Mouse (Mus musculus) CD4-positive, CD25-positive, alpha-beta regulatory T cell, adult 2 months (primary cell): ENCODE data around the gene Gm4307.
"Not testable (repeated sequence)": the region's sequence is repeated elsewhere in the genome, so short reads cannot be mapped to it uniquely, and the experiment has no call there.

ENCODE experiments used
- DNase-seq: peaks from one replicate; pipeline ENCODE4 v3.0.0-alpha.2; 2012; ENCODE audit warnings: low read depth, low spot score

Gene Gm4307

GRCm38 (mm10) chr10:100361038-100361437 is at the start of gene Gm4307:
Gene Gm4307 (plus strand): TSS chr10:100361338.
- DNase-seq = not testable (repeated sequence)

DNA sequence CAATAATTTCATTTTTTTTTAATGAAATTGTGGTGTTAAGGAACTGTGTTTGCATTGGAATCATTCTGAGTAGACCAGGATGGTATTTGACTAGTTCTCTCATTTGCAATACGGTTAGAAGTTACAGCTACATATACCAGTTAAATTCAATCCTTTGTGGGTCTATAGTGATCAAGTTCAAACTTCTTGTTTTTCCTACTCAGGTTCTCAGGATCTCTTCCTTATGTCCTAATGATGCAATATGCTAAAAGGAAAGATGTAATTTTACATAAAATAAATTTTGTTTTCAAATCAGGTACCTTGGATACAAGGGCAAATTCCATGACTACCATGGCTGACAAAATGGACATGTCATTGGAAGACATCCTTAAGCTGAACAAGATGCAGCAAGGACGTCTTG is 25.8 kb upstream of the Gm4307 start, which contains the start of gene Gm4301:
Gene Gm4301 (plus strand): TSS at position 301 of the 400 bp plus-strand sequence.
- not testable (repeated sequence) for DNase-seq

DNA sequence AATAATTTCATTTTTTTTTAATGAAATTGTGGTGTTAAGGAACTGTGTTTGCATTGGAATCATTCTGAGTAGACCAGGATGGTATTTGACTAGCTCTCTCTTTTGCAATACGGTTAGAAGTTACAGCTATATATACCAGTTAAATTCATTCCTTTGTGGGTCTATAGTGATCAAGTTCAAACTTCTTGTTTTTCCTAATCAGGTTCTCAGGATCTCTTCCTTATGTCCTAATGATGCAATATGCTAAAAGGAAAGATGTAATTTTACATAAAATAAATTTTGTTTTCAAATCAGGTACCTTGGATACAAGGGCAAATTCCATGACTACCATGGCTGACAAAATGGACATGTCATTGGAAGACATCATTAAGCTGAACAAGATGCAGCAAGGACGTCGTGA is 20.6 kb upstream of the Gm4307 start, which contains the start of gene Gm4302:
Gene Gm4302 (plus strand): TSS at position 301 of the 400 bp plus-strand sequence.
- DNase-seq = not testable (repeated sequence)

DNA sequence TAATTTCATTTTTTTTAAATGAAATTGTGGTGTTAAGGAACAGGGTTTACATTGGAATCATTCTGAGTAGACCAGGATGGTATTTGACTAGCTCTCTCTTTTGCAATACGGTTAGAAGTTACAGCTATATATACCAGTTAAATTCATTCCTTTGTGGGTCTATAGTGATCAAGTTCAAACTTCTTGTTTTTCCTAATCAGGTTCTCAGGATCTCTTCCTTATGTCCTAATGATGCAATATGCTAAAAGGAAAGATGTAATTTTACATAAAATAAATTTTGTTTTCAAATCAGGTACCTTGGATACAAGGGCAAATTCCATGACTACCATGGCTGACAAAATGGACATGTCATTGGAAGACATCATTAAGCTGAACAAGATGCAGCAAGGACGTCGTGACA is 15.5 kb upstream of the Gm4307 start, which contains the start of gene Gm4303:
Gene Gm4303 (plus strand): TSS at position 301 of the 400 bp plus-strand sequence.
- DNase-seq = not testable (repeated sequence)

DNA sequence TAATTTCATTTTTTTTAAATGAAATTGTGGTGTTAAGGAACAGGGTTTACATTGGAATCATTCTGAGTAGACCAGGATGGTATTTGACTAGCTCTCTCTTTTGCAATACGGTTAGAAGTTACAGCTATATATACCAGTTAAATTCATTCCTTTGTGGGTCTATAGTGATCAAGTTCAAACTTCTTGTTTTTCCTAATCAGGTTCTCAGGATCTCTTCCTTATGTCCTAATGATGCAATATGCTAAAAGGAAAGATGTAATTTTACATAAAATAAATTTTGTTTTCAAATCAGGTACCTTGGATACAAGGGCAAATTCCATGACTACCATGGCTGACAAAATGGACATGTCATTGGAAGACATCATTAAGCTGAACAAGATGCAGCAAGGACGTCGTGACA is 10.3 kb upstream of the Gm4307 start, which contains the start of gene Gm4305:
Gene Gm4305 (plus strand): TSS at position 301 of the 400 bp plus-strand sequence.
- DNase-seq = not testable (repeated sequence)

DNA sequence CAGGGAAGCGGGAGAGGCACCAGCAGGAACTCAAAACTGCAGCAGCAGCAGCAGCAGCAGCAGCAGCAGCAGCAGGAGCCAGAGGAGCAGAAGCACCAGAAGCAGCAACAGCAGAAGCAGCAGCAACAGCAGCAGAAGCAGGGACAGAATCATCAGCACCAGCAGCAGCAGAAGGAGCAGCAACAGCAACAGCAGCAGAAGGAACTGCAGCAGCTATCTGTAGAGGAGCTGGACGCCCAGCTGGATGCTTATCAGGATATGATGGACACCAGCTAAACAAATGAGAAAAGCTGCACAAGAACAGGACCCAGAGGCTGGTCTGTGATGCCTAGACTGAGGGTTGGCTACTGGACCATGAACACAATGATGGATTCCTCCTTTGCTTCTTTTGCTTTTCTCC is 4.3 kb upstream of the Gm4307 start:
- DNase-seq = not testable (repeated sequence)

GRCm38 (mm10) chr10:100382460-100382859 is 21.3 kb downstream of the Gm4307 start, which contains the start of gene Gm4312:
Gene Gm4312 (minus strand): TSS chr10:100382560.
- DNase-seq = not testable (repeated sequence)

GRCm38 (mm10) chr10:100402301-100402700 is 41.2 kb downstream of the Gm4307 start:
- DNase-seq = not testable (repeated sequence)
